Mouse (Mus musculus): Measurements from ENCODE around the gene Foxn3. TPM values are rescaled to one million over a fixed set of nuclear protein-coding genes. Genes with fewer than 3 reads are reported as not detected.
"Not testable (repeated sequence)": the region's sequence is repeated elsewhere in the genome, so short reads cannot be mapped to it uniquely, and the experiment has no call there.

Foxn3 gene
- polyA plus RNA-seq, 1 experiment = 91.0 TPM

- TF ChIP-seq CTCF (IDR thresholded peaks at IDR 0.05; ENCODE audit: insufficient read depth, low read depth, low read length) (no peak), POLR2A (IDR thresholded peaks at IDR 0.05; ENCODE audit: insufficient read depth, low read depth, low read length) (no peak)
- Histone ChIP-seq H3K4me1 (ENCODE audit: control insufficient read depth, insufficient read depth, low read length) (peaks cover 11% of the 10 kb centered on the region), H3K4me3 (ENCODE audit: insufficient read depth, low read depth, low read length) (no peak overlapping the region), H3K27ac (ENCODE audit: insufficient read depth, low read depth, low read length) (no peak overlapping the region)
- 71% methylated on average over 7 of the region's 7 CpGs for WGBS
Observed at GRCm38 (mm10) chr12:99197031-99197430, 366.4 kb downstream of the Foxn3 start.

- Histone ChIP-seq H3K27ac (ENCODE audit: insufficient read depth, low read depth, low read length) (no peak overlapping the region), H3K4me3 (ENCODE audit: insufficient read depth, low read depth, low read length) (no peak overlapping the region), H3K4me1 (ENCODE audit: control insufficient read depth, insufficient read depth, low read length) (peaks cover 11% of the 10 kb centered on the region)
- WGBS = 85% methylated on average over 5 of the region's 5 CpGs
- TF ChIP-seq CTCF (IDR thresholded peaks at IDR 0.05; ENCODE audit: insufficient read depth, low read depth, low read length) = no peak
- TF ChIP-seq POLR2A (IDR thresholded peaks at IDR 0.05; ENCODE audit: insufficient read depth, low read depth, low read length) = no peak
Observed at GRCm38 (mm10) chr12:99195655-99196054, 367.7 kb downstream of the Foxn3 start.

- H3K4me1 ChIP-seq (ENCODE audit: control insufficient read depth, insufficient read depth, low read length) = peaks cover 11% of the 10 kb centered on the region; the same call in 1 of the 2 replicates
- not testable (repeated sequence) for H3K4me3 ChIP-seq (ENCODE audit: insufficient read depth, low read depth, low read length); H3K27ac ChIP-seq (ENCODE audit: insufficient read depth, low read depth, low read length)
- 95% methylated on average over 17 of the region's 17 CpGs for WGBS
Observed at GRCm38 (mm10) chr12:99194120-99194519, 369.3 kb downstream of the Foxn3 start.

DNA sequence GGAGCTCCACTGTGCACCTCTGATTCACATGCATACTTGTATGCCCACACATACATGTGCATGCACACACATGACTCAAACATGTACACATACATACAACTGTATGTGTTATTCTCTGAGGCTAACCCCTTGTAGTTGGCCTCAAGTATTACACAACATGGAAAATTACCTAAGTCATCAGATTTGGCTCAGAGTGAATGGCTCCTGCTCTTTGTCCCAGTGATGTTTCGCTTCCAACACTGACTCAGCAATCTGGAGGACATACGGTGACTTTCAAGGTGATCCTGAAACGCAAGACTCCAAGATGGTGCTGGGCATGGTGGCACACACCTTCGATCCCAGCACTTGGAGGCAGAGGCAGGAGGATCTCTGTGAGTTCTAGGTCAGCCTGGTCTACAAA is 375.7 kb downstream of the Foxn3 start:
- Histone ChIP-seq H3K4me3 (ENCODE audit: insufficient read depth, low read depth, low read length) (no peak overlapping the region), H3K4me1 (ENCODE audit: control insufficient read depth, insufficient read depth, low read length) (no peaks in the 10 kb centered on the region), H3K27ac (ENCODE audit: insufficient read depth, low read depth, low read length) (no peak overlapping the region)
- 98% methylated on average over 4 of the region's 4 CpGs for WGBS
- TF ChIP-seq CTCF (IDR thresholded peaks at IDR 0.05; ENCODE audit: insufficient read depth, low read depth, low read length) (no peak), POLR2A (IDR thresholded peaks at IDR 0.05; ENCODE audit: insufficient read depth, low read depth, low read length) (no peak)

DNA sequence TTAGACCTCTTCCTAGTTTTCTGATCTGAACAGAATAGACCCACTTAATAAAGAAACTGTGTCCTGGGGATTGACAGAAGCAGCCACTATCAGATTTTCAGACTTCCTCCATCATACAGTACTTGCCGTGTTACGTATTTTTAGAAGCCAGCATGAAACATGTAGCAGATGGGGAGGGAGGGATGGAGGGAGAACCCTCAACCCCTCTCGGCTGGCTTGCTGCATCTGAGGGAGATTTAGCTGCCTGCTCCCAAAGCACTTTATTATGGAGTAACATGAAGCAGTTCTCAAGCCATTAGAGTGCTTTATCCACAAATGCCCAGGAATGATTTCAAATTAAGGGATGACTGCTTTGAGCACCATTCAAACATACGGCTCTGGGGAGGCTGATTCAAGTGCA is 377.1 kb downstream of the Foxn3 start:
- 54% methylated on average over 4 of the region's 4 CpGs for WGBS
- TF ChIP-seq CTCF (IDR thresholded peaks at IDR 0.05; ENCODE audit: insufficient read depth, low read depth, low read length) = no peak
- no peak for TF ChIP-seq POLR2A (IDR thresholded peaks at IDR 0.05; ENCODE audit: insufficient read depth, low read depth, low read length)
- Histone ChIP-seq H3K4me3 (ENCODE audit: insufficient read depth, low read depth, low read length) (no peak overlapping the region), H3K27ac (ENCODE audit: insufficient read depth, low read depth, low read length) (no peak overlapping the region), H3K4me1 (ENCODE audit: control insufficient read depth, insufficient read depth, low read length) (no peaks in the 10 kb centered on the region)

DNA sequence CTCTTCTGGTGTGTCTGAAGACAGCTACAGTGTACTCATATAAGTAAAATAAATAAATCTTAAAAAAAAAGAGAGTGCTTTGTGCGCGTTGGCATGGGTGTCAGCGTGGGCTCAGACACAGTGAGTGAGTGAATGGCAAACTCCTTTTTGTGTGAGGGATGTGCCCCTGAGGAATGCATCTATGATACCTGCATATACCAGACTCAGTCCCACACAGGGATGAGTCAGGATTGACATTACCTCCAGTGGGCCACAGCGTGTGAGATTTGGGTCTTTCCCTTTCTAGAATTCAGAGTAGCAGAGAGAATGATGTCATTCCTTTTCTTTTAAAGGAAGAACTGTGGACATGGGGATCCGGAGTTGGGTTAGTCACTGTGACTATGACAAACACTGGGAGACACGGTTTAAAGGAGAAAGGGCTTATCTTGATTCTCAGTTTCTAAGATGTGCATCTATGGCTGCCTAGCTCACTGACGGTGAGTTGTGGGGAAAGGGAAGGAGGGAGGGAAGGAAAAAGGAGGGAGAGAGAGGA is 380.1 kb downstream of the Foxn3 start:
- Histone ChIP-seq H3K4me3 (ENCODE audit: insufficient read depth, low read depth, low read length) (no peak overlapping the region), H3K4me1 (ENCODE audit: control insufficient read depth, insufficient read depth, low read length) (no peaks in the 10 kb centered on the region), H3K27ac (ENCODE audit: insufficient read depth, low read depth, low read length) (no peak overlapping the region)
- WGBS = 80% methylated on average over 7 of the region's 7 CpGs
- TF ChIP-seq POLR2A (IDR thresholded peaks at IDR 0.05; ENCODE audit: insufficient read depth, low read depth, low read length) = no peak
- no peak for TF ChIP-seq CTCF (IDR thresholded peaks at IDR 0.05; ENCODE audit: insufficient read depth, low read depth, low read length)

DNA sequence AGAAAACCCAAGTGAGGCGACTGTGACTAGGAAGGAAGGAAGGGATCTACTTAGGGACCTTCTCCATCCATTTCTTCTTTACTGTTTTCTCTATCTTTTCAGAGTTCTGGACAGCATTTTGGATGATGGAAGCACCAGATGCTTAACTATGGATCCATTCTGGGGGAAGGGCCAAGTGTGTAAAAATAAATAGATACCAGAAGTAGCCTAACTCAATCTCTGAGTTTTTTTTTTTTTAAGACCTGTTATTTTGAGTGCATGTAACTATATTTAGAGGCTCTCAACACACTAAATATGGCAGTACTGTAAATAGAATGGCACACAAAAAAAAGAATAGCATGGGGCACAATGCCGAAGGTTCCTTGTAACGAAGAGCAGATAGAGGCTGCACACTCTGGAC is 381.0 kb downstream of the Foxn3 start:
- Histone ChIP-seq H3K4me1 (ENCODE audit: control insufficient read depth, insufficient read depth, low read length) (no peaks in the 10 kb centered on the region), H3K27ac (ENCODE audit: insufficient read depth, low read depth, low read length) (no peak overlapping the region), H3K4me3 (ENCODE audit: insufficient read depth, low read depth, low read length) (no peak overlapping the region)
- TF ChIP-seq POLR2A (IDR thresholded peaks at IDR 0.05; ENCODE audit: insufficient read depth, low read depth, low read length) (no peak), CTCF (IDR thresholded peaks at IDR 0.05; ENCODE audit: insufficient read depth, low read depth, low read length) (no peak)
- WGBS = 66% methylated on average over 3 of the region's 3 CpGs

DNA sequence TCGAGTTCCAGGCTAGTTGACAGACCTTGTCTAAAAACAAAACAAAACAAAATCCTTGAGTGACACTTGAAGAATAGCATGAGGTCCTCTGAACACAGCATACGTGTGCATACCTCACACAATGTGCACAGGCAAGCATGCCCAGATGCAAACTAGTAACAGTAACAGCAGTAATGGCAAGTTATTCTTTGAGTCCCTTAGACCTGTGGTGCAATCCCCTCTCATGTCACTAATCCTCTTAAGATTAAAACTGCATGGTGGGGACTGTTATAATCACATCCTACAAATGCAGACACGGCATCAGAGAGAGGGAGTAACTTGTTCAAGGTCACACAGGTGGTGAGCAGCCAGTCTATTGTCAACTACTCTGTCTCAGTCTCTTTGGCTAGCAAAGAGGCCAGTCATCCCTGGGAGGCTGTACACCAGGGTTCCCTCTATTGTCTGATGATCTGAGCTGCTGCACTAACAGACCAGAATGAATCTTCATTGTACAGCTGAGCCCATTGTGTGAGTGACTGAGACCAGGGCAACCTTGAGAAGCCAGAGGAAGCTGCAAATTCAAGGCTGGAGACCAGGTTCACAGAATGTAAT is 383.1 kb downstream of the Foxn3 start:
- Histone ChIP-seq H3K4me3 (ENCODE audit: insufficient read depth, low read depth, low read length) (no peak overlapping the region), H3K4me1 (ENCODE audit: control insufficient read depth, insufficient read depth, low read length) (no peaks in the 10 kb centered on the region), H3K27ac (ENCODE audit: insufficient read depth, low read depth, low read length) (no peak overlapping the region)
- no peak for TF ChIP-seq CTCF (IDR thresholded peaks at IDR 0.05; ENCODE audit: insufficient read depth, low read depth, low read length)
- TF ChIP-seq POLR2A (IDR thresholded peaks at IDR 0.05; ENCODE audit: insufficient read depth, low read depth, low read length) = no peak
- 62% methylated on average over 3 of the region's 3 CpGs for WGBS

DNA sequence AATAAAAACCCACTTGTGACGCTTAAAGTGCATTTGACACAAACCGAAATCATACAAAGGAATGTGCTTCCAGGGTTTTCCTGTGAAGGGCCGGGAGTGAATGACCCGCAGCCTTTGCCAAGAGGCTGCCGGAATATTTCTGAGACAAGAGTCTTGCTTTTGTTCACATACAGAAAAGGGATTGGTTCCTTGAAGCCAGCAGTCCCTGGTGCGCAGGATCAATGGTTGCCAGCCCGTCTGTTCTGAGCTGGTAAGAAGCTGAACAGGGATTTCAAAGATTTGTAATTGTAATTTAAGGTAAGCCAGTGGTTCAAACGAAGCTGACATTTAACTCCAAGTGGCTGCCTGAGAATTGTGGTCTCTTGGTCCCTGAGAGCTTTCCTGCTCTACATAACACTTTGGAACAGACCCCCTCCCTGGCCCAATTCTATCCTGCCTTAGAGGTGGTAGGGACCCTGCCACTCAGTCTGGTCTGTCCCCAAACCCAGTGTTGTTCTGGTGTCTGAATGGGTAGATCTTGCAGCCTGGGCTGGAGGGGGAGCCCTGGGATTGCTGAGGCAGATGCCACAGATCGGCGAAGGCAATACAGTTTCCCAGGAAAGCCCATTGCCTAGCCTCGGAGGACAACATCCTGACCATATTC is 388.3 kb downstream of the Foxn3 start:
- WGBS = 57% methylated on average over 11 of the region's 11 CpGs
- H3K27ac ChIP-seq (ENCODE audit: insufficient read depth, low read depth, low read length) = no peak overlapping the region
- H3K4me1 ChIP-seq (ENCODE audit: control insufficient read depth, insufficient read depth, low read length) = no peaks in the 10 kb centered on the region
- H3K4me3 ChIP-seq (ENCODE audit: insufficient read depth, low read depth, low read length) = no peak overlapping the region
- TF ChIP-seq POLR2A (IDR thresholded peaks at IDR 0.05; ENCODE audit: insufficient read depth, low read depth, low read length) = no peak
- TF ChIP-seq CTCF (IDR thresholded peaks at IDR 0.05; ENCODE audit: insufficient read depth, low read depth, low read length) = no peak

Measured in olfactory bulb, adult 2 months (tissue).